Mouse (Mus musculus): ENCODE measurements around the gene Lrrk1.

Gene Lrrk1

GRCm38 (mm10) chr7:66303922-66304660 lies 84.1 kb downstream of the Lrrk1 start:
- in situ Hi-C loops (cut with MseI, MboI), result loop anchor here (5.0 to 25.0 kb wide), 4 partner anchors 197 to 361 kb away; partner anchors contain the start of gene Chsy1 (in 1 of the 2)

GRCm38 (mm10) chr7:66301486-66301885 lies 86.7 kb downstream of the Lrrk1 start:
- in situ Hi-C loops (cut with MseI, MboI), result loop anchor here (5.0 to 25.0 kb wide), 4 partner anchors 194 to 363 kb away; partner anchors contain the start of gene Chsy1 (in 1 of the 2)

- in situ Hi-C loops (cut with MseI, MboI), result loop anchor here (5.0 to 25.0 kb wide), 4 partner anchors 193 to 364 kb away; partner anchors contain the start of gene Chsy1 (in 1 of the 2)
Measured at GRCm38 (mm10) chr7:66300680-66301079, 87.5 kb downstream of the Lrrk1 start.

- in situ Hi-C loops (cut with MseI, MboI), result no loop called here
Measured at GRCm38 (mm10) chr7:66297656-66298021, 90.5 kb downstream of the Lrrk1 start.

- in situ Hi-C loops (cut with MseI, MboI), result no loop called here
Measured at GRCm38 (mm10) chr7:66296921-66297655, 91.1 kb downstream of the Lrrk1 start.

- in situ Hi-C loops (cut with MseI, MboI), result no loop called here
Measured at GRCm38 (mm10) chr7:66292552-66293376, 95.4 kb downstream of the Lrrk1 start.

- in situ Hi-C loops (cut with MseI, MboI), result no loop called here
Measured at GRCm38 (mm10) chr7:66292010-66292409, 96.1 kb downstream of the Lrrk1 start.

GRCm38 (mm10) chr7:66282984-66283612 lies 105.1 kb downstream of the Lrrk1 start:
- in situ Hi-C loops (cut with MseI, MboI), result no loop called here

- in situ Hi-C loops (cut with MseI, MboI), result no loop called here
Measured at GRCm38 (mm10) chr7:66282265-66282664, 105.9 kb downstream of the Lrrk1 start.

- in situ Hi-C loops (cut with MseI, MboI), result no loop called here
Measured at GRCm38 (mm10) chr7:66278001-66278400, 110.1 kb downstream of the Lrrk1 start.

- in situ Hi-C loops (cut with MseI, MboI), result no loop called here
Measured at GRCm38 (mm10) chr7:66273494-66273893, 114.7 kb downstream of the Lrrk1 start.

GRCm38 (mm10) chr7:66271226-66271625 lies 116.9 kb downstream of the Lrrk1 start:
- in situ Hi-C loops (cut with MseI, MboI), result no loop called here

GRCm38 (mm10) chr7:66266942-66267850 lies 121.0 kb downstream of the Lrrk1 start:
- in situ Hi-C loops (cut with MseI, MboI), result no loop called here

GRCm38 (mm10) chr7:66263421-66263820 lies 124.7 kb downstream of the Lrrk1 start:
- in situ Hi-C loops (cut with MseI, MboI), result no loop called here

- in situ Hi-C loops (cut with MseI, MboI), result no loop called here
Measured at GRCm38 (mm10) chr7:66262570-66263156, 125.5 kb downstream of the Lrrk1 start.

- in situ Hi-C loops (cut with MseI, MboI), result no loop called here
Measured at GRCm38 (mm10) chr7:66260763-66261390, 127.3 kb downstream of the Lrrk1 start.

- in situ Hi-C loops (cut with MseI, MboI), result no loop called here
Measured at GRCm38 (mm10) chr7:66260295-66260694, 127.9 kb downstream of the Lrrk1 start.

GRCm38 (mm10) chr7:66259436-66260206 lies 128.5 kb downstream of the Lrrk1 start:
- in situ Hi-C loops (cut with MseI, MboI), result loop anchor here in 1 of 2 experiments (10.0 kb wide), 1 partner anchor 155 kb away; the partner anchor contains the start of gene Chsy1

All from mouse trophoblast stem cell (cell line).